Mouse (Mus musculus) Patski (cell line): ENCODE data around the gene Cdkl5. TPM values are rescaled to one million over a fixed set of nuclear protein-coding genes. Genes with fewer than 3 reads are reported as not detected.

ENCODE experiments used
- ATAC-seq: fragments of 100-300 bp; one replicate; pipeline ENCODE4 v1.8.0; 2021
- CTCF ChIA-PET: fragments of 350-600 bp; sonication (Branson Sonifier 250); formaldehyde crosslinking; loops from one replicate; lab custom pipeline; 2022; ENCODE audit warnings: inconsistent platforms; lab: Charles Lee
- POLR2A ChIA-PET: fragments of 350-600 bp; sonication (Branson Sonifier 250); formaldehyde crosslinking; loops from one replicate; lab custom pipeline; 2022; ENCODE audit warnings: antibody characterized with exemption, inconsistent platforms; lab: Charles Lee
- DNase-seq: peaks from one replicate; pipeline ENCODE4 v3.0.0-alpha.2; 2011; ENCODE audit warnings: low read depth, low spot score
- H3K27me3 ChIP-seq: fragments of 371-371 bp; one replicate; pipeline ENCODE4 v1.5.1; 2021
- CTCF ChIP-seq: fragments of 100-300 bp; IDR thresholded peaks from one replicate; pipeline ENCODE4 v1.5.1; 2021
- in situ Hi-C: fragments of 300-500 bp; cut with MboI; formaldehyde crosslinking; loops from 3 replicates; pipeline ENCODE4 v1.11.1; 2018; ENCODE audit warnings: low pct_unique_long_range_greater_than_20kb, mixed read lengths
- polyA plus RNA-seq: library from polyadenylated mRNA; unstranded; gene quantifications from one replicate; pipeline ENCODE4 v1.2.3, GENCODE M21; 2021

Cdkl5 gene
- polyA plus RNA-seq, 1 experiment from 2014 or later = 6.9 TPM

- in situ Hi-C loops = no loop called here
- ChIA-PET POLR2A (interaction anchor here (0.6 kb wide), 1 partner anchor 25 kb away, joined by 3 read pairs; no protein-coding TSS in a partner anchor), CTCF (interaction anchor here (1.1 kb wide), 1 partner anchor 12 kb away, joined by 4 read pairs; no protein-coding TSS in a partner anchor)
- no peak for TF ChIP-seq CTCF
- DNase-seq (no peak), ATAC-seq (no peak)
- H3K27me3 ChIP-seq = peaks cover 16% of the 10 kb centered on the region
Measured at GRCm38 (mm10) chrX:160928870-160929269, 65.6 kb downstream of the Cdkl5 start.

- no peak for TF ChIP-seq CTCF
- no peak for DNase-seq
- peaks cover 4% of the 10 kb centered on the region for H3K27me3 ChIP-seq
- ChIA-PET POLR2A (no interaction called here), CTCF (no interaction called here)
- no peak for ATAC-seq
- in situ Hi-C loops = no loop called here
Measured at GRCm38 (mm10) chrX:160919022-160919637, 75.4 kb downstream of the Cdkl5 start.

GRCm38 (mm10) chrX:160906952-160907351, 87.6 kb downstream of the Cdkl5 start, which contains the start of gene Gja6:
Gja6 (minus strand) TSS chrX:160907052.
- POLR2A ChIA-PET = no interaction called here
- in situ Hi-C loops = no loop called here
- CTCF ChIA-PET = interaction anchor here (2.1 kb wide), 1 partner anchor 15 kb away, joined by 6 read pairs; no protein-coding TSS in a partner anchor
- TF ChIP-seq CTCF = no peak
- DNase-seq = no peak
- H3K27me3 ChIP-seq = peaks cover 17% of the 10 kb centered on the region
- no peak for ATAC-seq

DNA sequence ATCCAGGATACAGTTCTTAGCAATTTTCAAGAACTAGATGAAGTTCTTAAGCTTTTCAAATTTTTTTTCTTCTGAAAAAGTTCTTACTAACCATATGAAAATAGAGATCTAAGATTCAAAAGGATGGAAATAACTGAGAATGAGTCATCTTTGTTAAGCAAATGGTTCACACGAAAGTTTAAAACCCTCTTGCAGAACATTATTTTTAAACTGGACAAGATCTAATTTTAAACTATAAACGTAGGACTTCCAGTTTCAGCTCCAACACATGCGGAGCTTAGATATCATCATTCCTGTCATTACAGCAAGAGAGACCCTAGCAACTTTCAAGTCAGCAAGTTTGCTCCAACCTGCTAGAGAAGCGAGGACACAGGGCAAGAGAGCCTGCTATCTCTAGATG, 88.0 kb downstream of the Cdkl5 start:
- TF ChIP-seq CTCF = no peak
- ATAC-seq (no peak), DNase-seq (no peak)
- H3K27me3 ChIP-seq = peaks cover 17% of the 10 kb centered on the region
- CTCF ChIA-PET = interaction anchor here (2.1 kb wide), 1 partner anchor 14 kb away, joined by 6 read pairs; no protein-coding TSS in a partner anchor
- in situ Hi-C loops = no loop called here
- POLR2A ChIA-PET = interaction anchor here (0.6 kb wide), 2 partner anchors 18 to 1306 kb away, joined by 3 to 4 read pairs; no protein-coding TSS in a partner anchor

- POLR2A ChIA-PET = interaction anchor here (0.6 kb wide), 1 partner anchor 1305 kb away, joined by 3 read pairs; no protein-coding TSS in a partner anchor
- no peak for ATAC-seq
- TF ChIP-seq CTCF = no peak
- H3K27me3 ChIP-seq = peaks cover 17% of the 10 kb centered on the region
- DNase-seq = no peak
- CTCF ChIA-PET = interaction anchor here (2.1 kb wide), 1 partner anchor 14 kb away, joined by 6 read pairs; no protein-coding TSS in a partner anchor
- in situ Hi-C loops = no loop called here
Measured at GRCm38 (mm10) chrX:160905913-160906312, 88.6 kb downstream of the Cdkl5 start.

- in situ Hi-C loops = no loop called here
- DNase-seq = no peak
- H3K27me3 ChIP-seq = peaks cover 17% of the 10 kb centered on the region
- TF ChIP-seq CTCF = no peak
- CTCF ChIA-PET = interaction anchor here (2.1 kb wide), 1 partner anchor 13 kb away, joined by 6 read pairs; no protein-coding TSS in a partner anchor
- POLR2A ChIA-PET = no interaction called here
- no peak for ATAC-seq
Measured at GRCm38 (mm10) chrX:160905041-160905678, 89.3 kb downstream of the Cdkl5 start.

GRCm38 (mm10) chrX:160901118-160901517, 93.4 kb downstream of the Cdkl5 start:
- ChIA-PET CTCF (interaction anchor here (1.4 kb wide), 1 partner anchor 10 kb away, joined by 5 read pairs; no protein-coding TSS in a partner anchor), POLR2A (no interaction called here)
- ATAC-seq (no peak), DNase-seq (no peak)
- in situ Hi-C loops = no loop called here
- no peak for TF ChIP-seq CTCF
- H3K27me3 ChIP-seq = peaks cover 17% of the 10 kb centered on the region

DNA sequence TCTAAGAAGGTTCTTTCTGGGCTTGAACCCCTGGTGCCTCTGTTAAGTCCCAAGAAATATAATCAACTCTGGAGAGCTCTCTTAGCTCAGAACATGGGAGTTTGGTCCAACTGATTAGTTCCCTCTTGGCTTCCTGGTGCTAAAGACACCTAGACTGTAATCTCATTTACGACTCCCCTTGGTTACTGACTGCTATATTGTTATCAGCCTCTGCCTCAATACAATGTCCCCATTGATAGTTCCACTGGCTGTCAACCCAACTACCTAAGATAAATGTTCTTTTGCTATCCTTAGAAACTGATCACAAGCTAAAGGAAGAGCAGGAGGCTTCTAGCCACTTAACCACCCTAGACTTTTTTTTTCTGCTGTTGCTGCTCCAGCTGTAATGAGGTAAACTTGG, 102.4 kb downstream of the Cdkl5 start:
- no peak for DNase-seq
- no peak for TF ChIP-seq CTCF
- CTCF ChIA-PET = interaction anchor here (1.6 to 1.7 kb wide), 2 partner anchors 9 to 14 kb away, joined by 5 to 6 read pairs; no protein-coding TSS in a partner anchor
- no peak for ATAC-seq
- POLR2A ChIA-PET = no interaction called here
- H3K27me3 ChIP-seq = no peaks in the 10 kb centered on the region
- in situ Hi-C loops = no loop called here

- peaks cover 8% of the 10 kb centered on the region for H3K27me3 ChIP-seq
- POLR2A ChIA-PET = no interaction called here
- TF ChIP-seq CTCF = no peak
- CTCF ChIA-PET = interaction anchor here (1.5 kb wide), 1 partner anchor 11 kb away, joined by 4 read pairs; no protein-coding TSS in a partner anchor
- in situ Hi-C loops = no loop called here
- ATAC-seq = no peak
- no peak for DNase-seq
Measured at GRCm38 (mm10) chrX:160886301-160886700, 108.2 kb downstream of the Cdkl5 start.

- ChIA-PET POLR2A (no interaction called here), CTCF (no interaction called here)
- TF ChIP-seq CTCF = no peak
- H3K27me3 ChIP-seq = peaks cover 26% of the 10 kb centered on the region
- in situ Hi-C loops = no loop called here
- ATAC-seq (no peak), DNase-seq (no peak)
Measured at GRCm38 (mm10) chrX:160866576-160866975, 127.9 kb downstream of the Cdkl5 start.
